Mouse (Mus musculus): Measurements from ENCODE around the gene Ifit1bl1.
A peak's percentile ranks its signal among the peaks of the same experiment; 100 is the strongest.
"Not testable (repeated sequence)": the region's sequence is repeated elsewhere in the genome, so short reads cannot be mapped to it uniquely, and the experiment has no call there.

Ifit1bl1 gene

DNA sequence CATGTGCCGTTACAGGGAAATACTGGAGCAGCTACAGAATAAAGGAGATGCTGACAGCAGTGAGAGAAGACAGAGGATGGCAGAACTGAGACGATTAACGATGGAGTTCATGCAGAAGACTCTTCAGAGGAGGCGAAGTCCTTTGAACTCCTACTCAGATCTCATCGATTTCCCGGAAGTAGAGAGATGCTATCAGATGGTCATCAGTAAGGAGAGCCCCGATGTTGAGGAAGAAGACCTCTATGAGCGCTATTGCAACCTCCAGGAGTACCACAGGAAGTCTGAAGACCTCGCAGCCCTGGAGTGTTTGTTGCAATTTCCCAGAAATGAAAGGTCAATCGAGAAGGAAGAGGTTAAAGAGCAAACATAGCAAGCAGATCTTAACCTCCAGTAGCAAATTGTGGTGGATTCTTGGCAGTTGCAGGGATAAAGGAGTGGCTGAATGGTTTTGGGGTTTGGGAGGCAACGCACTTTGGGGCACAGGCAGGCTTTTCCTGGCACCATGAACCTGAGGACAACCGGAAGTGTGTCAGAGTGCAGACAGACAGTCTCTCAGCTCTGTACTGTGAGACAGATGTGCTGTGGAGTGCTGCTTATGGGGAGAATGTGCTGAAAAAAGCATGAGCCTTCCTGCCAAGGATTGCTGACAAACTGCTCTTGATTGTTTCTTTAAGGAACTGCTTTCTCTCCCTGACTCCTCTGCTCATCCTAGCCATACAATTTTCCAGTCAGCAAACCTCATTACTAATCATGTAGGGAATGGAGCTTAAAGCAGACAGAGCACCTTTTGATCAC, 13.7 kb downstream of the Ifit1bl1 start:
- DNase-seq (ENCODE audit: low spot score): not testable (repeated sequence)

- DNase-seq (ENCODE audit: low spot score): not testable (repeated sequence)
These were observed 15.9 kb downstream of the Ifit1bl1 start for GRCm38 (mm10) chr19:34585740-34586458.

GRCm38 (mm10) chr19:34583126-34583766, 18.5 kb downstream of the Ifit1bl1 start, which contains the start of gene Ifit3:
Ifit3 (plus strand) TSS chr19:34583531.
- DNase-seq (ENCODE audit: low spot score): not testable (repeated sequence)

DNA sequence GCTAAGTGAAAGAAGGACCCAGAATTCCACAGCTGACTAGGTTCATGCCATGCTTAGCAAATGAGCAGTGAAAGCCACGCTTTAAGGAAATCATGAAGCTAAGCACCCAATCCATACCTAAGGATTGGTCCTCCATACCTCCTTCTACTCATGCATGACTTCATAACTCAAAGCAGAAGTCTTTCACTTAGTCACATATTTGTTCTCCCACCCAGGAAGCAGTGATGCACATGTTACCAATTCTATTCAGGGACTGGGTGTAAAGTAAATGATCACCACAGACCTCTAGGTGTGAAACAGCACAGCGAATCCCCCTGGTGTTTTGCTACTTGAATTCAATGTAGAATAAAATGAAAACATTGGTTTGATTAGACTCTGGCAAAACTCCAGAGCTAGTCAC, 19.1 kb downstream of the Ifit1bl1 start:
- not testable (repeated sequence) for DNase-seq (ENCODE audit: low spot score)

DNA sequence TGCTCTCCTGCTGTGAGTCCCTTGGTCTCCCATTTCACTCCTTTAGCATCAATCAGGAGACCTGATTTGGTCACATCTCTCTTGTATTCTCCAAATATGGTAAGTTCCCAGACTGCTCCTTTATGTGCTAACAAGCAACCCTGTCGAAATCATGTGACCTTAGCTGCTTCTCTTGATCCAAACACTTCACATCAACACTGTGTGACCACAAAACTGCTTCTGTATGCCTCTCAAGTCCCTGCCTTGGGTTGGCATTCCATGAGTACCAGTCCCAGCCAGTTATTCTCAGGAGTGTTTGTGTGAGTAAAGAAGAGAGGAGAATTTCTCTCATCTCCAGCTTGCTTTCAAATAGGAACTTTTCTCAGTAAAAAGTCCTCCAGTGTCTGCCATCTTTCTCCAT, 24.6 kb downstream of the Ifit1bl1 start:
- no peak for DNase-seq (ENCODE audit: low spot score)

- no peak for DNase-seq (ENCODE audit: low spot score)
These were observed 28.1 kb downstream of the Ifit1bl1 start for GRCm38 (mm10) chr19:34573650-34574049.

GRCm38 (mm10) chr19:34571080-34571479, 30.7 kb downstream of the Ifit1bl1 start:
- no peak for DNase-seq (ENCODE audit: low spot score)

DNA sequence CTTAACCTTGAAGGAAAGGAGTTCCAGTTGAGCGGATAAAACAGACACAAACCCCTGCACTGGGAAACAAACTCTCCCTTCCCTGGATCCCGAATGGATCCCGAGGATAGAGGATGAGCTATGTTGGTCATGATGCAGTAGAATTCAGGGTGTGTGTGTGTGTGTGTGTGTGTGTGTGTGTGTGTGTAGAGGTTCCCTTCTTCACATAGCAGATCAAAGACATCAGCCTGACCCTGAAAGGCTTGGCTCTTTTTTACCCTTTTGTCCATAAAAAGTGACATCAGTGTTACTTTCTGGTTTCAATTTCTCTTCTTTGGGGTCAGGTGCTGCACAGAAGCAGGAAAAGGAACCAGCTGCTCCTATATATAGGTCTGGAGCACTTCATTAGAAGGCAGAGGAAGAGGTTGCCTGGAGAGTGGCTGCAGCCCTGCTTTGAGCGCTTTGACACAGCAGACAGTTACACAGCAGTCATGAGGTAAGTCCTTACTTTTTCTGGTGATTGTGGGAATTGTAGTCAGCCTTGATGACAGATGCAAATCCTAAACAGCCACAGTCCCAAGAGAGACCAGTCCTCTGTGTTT, 31.8 kb downstream of the Ifit1bl1 start:
- no peak for DNase-seq (ENCODE audit: low spot score)

- no peak for DNase-seq (ENCODE audit: low spot score)
These were observed 32.5 kb downstream of the Ifit1bl1 start for GRCm38 (mm10) chr19:34568988-34569895.

DNA sequence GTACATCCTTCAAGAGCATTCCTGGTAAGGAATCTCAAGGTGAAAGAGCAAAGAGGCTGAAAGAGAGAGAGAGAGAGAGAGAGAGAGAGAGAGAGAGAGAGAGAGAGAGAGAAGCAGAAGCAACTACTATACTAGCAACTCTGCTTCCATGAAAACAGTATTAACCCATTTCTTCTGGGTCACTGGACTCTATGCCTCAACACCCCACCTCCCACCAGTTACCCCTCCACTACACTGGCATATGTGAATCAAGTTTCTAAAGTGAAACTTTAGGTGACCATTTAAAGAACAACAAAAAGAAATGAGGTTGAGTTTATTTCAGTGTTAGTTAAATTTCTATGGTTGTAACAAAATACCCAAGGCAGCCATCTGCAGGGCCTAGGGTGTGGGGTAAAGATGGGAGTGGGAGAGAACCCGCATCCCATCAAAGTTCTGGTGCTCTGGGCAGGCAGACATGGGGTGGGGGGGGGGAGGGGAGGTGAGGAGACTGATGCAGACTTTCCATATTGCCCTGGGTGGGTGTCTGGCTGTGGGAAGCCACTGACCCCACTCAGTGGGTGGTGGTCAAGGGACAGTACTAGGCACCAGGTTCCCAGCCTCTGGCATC, 35.5 kb downstream of the Ifit1bl1 start:
- no peak for DNase-seq (ENCODE audit: low spot score)

GRCm38 (mm10) chr19:34562556-34562955, 39.2 kb downstream of the Ifit1bl1 start:
- DNase-seq (ENCODE audit: low spot score): no peak

DNA sequence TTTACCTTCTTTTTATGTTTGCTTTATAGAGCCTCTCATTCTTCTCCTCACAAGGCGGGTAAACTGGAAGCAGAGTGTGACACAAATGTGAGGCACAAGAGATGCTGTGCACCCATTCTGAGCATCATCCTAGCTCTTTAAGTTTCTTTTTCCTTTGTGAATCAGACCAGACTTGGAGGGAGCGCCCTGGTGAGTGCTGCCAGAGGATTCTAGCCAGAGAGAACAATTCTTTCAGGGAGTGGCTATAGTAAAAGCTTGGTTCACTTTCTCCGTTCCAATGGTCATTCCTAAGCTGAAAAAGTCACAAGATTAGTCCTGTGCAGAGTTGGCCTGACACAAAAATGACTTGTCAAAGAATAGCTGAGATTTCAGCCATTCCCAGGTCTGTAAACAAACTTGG, 45.1 kb downstream of the Ifit1bl1 start:
- no peak for DNase-seq (ENCODE audit: low spot score)

GRCm38 (mm10) chr19:34554061-34554460, 47.7 kb downstream of the Ifit1bl1 start:
- no peak for DNase-seq (ENCODE audit: low spot score)

GRCm38 (mm10) chr19:34553522-34553921, 48.2 kb downstream of the Ifit1bl1 start:
- DNase-seq (ENCODE audit: low spot score): no peak

DNA sequence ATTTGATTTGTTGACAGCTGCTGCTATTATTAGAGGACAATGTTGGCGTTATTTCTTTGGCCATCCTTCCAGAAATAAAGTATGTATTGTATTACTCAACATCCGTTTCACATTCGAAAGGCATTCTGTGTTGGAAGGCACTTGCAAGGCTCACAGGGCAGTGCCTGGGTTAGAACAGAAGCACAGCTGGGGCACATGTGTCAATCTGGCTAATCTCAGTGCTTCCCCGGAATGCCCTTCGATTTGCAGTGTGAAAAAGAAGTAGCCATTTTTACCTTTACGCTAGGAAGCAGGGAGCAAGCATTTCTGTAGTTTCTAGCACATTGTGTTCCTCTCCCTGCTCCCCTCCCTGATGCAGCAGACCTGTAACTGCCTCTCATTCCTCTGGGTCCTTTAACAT, 48.7 kb downstream of the Ifit1bl1 start:
- DNase-seq (ENCODE audit: low spot score): no peak

GRCm38 (mm10) chr19:34551981-34552380, 49.8 kb downstream of the Ifit1bl1 start:
- peak; percentile 21 for DNase-seq (ENCODE audit: low spot score)

DNA sequence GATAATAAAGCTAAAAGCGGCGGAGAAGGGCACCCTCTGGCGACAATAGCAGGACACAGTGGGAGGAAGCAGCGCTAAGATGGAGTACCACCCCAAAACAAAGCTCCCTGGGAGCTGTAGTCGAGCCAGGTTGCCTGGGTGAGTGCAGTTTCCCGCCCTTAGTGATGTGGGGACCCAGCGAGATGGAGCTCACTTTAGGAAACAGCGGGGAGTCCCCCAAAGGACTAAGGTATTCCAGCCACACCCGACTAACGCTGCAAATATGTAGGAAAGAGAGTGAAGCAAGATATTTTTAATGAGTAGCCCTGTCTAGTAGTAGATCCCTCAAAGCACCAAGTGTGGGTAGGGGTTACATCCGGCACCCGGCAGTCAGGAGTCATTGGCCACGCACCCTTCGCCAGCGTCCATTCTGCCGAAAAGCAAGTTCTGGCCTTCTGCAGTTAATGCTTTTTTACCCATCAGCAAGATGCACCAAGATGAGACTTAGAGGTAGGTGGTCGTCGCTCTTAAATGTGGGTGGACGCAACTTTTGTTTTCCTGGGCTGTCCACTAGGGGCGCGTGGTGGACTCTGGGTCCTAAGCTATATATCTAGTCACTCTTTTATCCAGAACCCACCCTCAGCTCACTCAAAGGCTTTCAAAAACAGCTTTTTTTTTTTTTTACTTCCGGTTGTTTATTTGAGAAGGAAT, 51.1 kb downstream of the Ifit1bl1 start, which contains the start of gene Ifit2:
Gene Ifit2, plus strand, starts transcription at position 161 of the 690 bp plus-strand sequence.
- peak; percentile 69 for DNase-seq (ENCODE audit: low spot score)

- no peak for DNase-seq (ENCODE audit: low spot score)
These were observed 51.6 kb downstream of the Ifit1bl1 start for GRCm38 (mm10) chr19:34550205-34550533.

GRCm38 (mm10) chr19:34547976-34548375, 53.8 kb downstream of the Ifit1bl1 start:
- no peak for DNase-seq (ENCODE audit: low spot score)

- no peak for DNase-seq (ENCODE audit: low spot score)
These were observed 55.5 kb downstream of the Ifit1bl1 start for GRCm38 (mm10) chr19:34546211-34546610.

All from yolk sac, embryonic 10.5 days (tissue).